Mouse (Mus musculus): ENCODE results near the gene Dynlt3.
A peak's percentile ranks its signal among the peaks of the same experiment; 100 is the strongest.
"Not testable (repeated sequence)": the region's sequence is repeated elsewhere in the genome, so short reads cannot be mapped to it uniquely, and the experiment has no call there.

Dynlt3 gene

GRCm38 (mm10) chrX:9662391-9663111 is at the start of gene Dynlt3:
Gene Dynlt3 (minus strand): TSS chrX:9663003.
- DNase-seq, result peak; percentile 79

GRCm38 (mm10) chrX:9699815-9700214 is 37.0 kb upstream of the Dynlt3 start:
- no peak for DNase-seq

- no peak for DNase-seq
These were observed 33.2 kb upstream of the Dynlt3 start for GRCm38 (mm10) chrX:9695997-9696396.

- no peak for DNase-seq
These were observed 9.2 kb upstream of the Dynlt3 start for GRCm38 (mm10) chrX:9672040-9672439.

DNA sequence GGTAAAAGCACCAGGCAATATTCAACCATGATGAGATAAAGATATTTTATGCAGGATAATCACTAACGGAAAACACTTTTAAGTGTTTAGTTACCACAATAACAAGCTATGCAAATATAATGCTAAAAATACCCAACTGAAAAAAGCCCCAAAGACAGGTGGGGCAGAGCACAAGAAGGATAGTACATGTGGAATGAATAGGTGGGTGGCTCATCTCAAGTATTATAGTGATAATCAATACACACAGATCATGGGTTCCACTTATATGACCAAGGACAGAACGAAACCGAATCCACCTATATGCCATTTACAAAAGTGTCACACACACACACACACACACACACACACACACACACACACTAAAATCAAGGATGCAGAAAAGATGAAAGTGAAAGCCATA is 8.6 kb upstream of the Dynlt3 start:
- DNase-seq, result no peak

DNA sequence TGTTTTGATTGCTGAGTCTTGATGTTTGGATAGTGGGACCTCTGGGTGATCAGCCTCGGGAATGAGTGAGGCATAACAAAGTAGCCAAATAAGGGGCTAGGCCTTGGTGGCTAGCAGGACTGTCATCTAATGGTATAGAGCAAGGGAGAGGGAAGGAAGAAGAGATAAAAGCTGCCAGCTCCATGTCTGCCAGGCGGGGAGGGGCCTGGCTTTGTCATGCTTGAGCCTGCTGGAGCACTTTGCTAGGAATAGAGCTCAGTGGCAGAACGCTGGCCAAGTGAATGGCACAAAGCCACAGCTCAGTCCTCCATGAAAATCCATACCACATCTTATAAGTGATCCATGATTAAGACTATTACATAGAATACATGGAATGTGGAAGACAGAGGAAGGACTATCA is 10.0 kb downstream of the Dynlt3 start:
- no peak for DNase-seq

GRCm38 (mm10) chrX:9640594-9640993 is 22.2 kb downstream of the Dynlt3 start:
- not testable (repeated sequence) for DNase-seq

- not testable (repeated sequence) for DNase-seq
These were observed 22.7 kb downstream of the Dynlt3 start for GRCm38 (mm10) chrX:9640126-9640525.
